Mouse (Mus musculus) G1E (cell line): Measurements from ENCODE around the gene Gm17622. TPM values are rescaled to one million over a fixed set of nuclear protein-coding genes. Genes with fewer than 3 reads are reported as not detected.

Experiments
- ATAC-seq: 2 replicates; pipeline ENCODE4 v1.8.0; 2016; ENCODE audit warnings: mild to moderate bottlenecking; ENCODE audit not compliant: insufficient number of reproducible peaks, poor library complexity, low FRiP score, severe bottlenecking; ENCODE audit errors: extremely low read depth
- DNase-seq: peaks from one replicate; pipeline ENCODE4 v3.0.0; 2012; ENCODE audit warnings: low spot score
- H3K27me3 ChIP-seq: 2 replicates; pipeline ENCODE4 v1.6.1; 2012; ENCODE audit warnings: mild to moderate bottlenecking, low read length, inconsistent platforms; ENCODE audit not compliant: insufficient read depth
- H3K36me3 ChIP-seq: replicated peaks from 2 replicates; pipeline ENCODE3; 2012; ENCODE audit warnings: mild to moderate bottlenecking, inconsistent platforms
- H3K4me1 ChIP-seq: 2 replicates; pipeline ENCODE4 v1.6.1; 2012; ENCODE audit warnings: low read depth, low read length, inconsistent platforms, mixed read lengths; ENCODE audit not compliant: insufficient read depth
- H3K4me3 ChIP-seq: 2 replicates; pipeline ENCODE4 v1.5.1; 2012; ENCODE audit warnings: low read depth, mild to moderate bottlenecking, inconsistent platforms, low read length, moderate library complexity, mixed read lengths
- H3K9me3 ChIP-seq: replicated peaks from 2 replicates; pipeline ENCODE4 v1.6.1; 2012; ENCODE audit warnings: inconsistent platforms
- CTCF ChIP-seq: IDR thresholded peaks from 2 replicates; pipeline ENCODE4 v1.5.1; 2012; ENCODE audit warnings: low read depth, low read length, inconsistent platforms, mixed read lengths
- GATA1 ChIP-seq: IDR thresholded peaks from 2 replicates; pipeline ENCODE4 v1.6.1; 2012; ENCODE audit warnings: borderline replicate concordance, low read length, inconsistent platforms, mixed read lengths
- GATA2 ChIP-seq: IDR thresholded peaks from 2 replicates; pipeline ENCODE4 v1.6.1; 2012; ENCODE audit warnings: low read depth, low read length, inconsistent platforms, borderline replicate concordance
- POLR2AphosphoS5 ChIP-seq: IDR thresholded peaks from 2 replicates; pipeline ENCODE4 v1.6.1; 2012; ENCODE audit warnings: low read depth, low read length, inconsistent platforms; ENCODE audit not compliant: insufficient replicate concordance
- TAL1 ChIP-seq: conservative IDR thresholded peaks from 2 replicates; pipeline ENCODE4 v1.6.1; 2012; ENCODE audit warnings: low read depth, low read length, inconsistent platforms, mixed read lengths
- polyA plus RNA-seq: library from polyadenylated mRNA; stranded (reverse); fragments of >175 nt; gene quantifications from 2 replicates; pipeline ENCODE4 v1.2.3, GENCODE M21; 2012
- total RNA-seq, 2 experiments: library from RNA; stranded (forward) in 1 of 2; stranded (reverse) in 1 of 2; fragments of 200-1000 nt in 1 of 2; fragments of >200 nt in 1 of 2; fragmentation: Nextera tagmentation in 1 of 2; gene quantifications; 2 replicates each; pipeline ENCODE4 v1.2.3; 2014 to 2017

Gene Gm17622
- total and polyA plus RNA-seq, 3 experiments = not detected

DNA sequence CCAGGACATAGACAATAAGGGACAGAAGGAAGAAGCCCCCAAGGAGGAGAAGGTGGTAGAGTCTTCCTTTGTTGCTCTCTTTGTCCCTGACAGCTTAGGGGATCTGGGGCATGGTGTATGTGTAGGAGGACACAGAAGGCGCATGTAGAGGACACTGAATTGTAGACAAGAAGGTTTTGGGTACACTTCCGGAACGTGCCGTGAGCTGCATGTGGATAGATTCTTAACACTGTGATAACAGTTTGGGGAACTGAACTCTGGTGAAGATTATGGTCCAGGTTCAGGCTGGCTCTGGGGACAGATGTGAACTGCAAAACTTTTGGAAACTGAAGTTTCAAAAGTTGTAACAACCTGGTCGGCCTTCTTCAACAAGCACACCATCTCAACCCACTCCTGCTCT is 33.0 kb upstream of the Gm17622 start:
- DNase-seq = no peak
- no peak overlapping the region for H3K4me3 ChIP-seq
- no peak for TF ChIP-seq POLR2AphosphoS5
- TF ChIP-seq TAL1 = no peak
- TF ChIP-seq GATA1 = no peak
- no peak for TF ChIP-seq GATA2
- TF ChIP-seq CTCF = no peak

DNA sequence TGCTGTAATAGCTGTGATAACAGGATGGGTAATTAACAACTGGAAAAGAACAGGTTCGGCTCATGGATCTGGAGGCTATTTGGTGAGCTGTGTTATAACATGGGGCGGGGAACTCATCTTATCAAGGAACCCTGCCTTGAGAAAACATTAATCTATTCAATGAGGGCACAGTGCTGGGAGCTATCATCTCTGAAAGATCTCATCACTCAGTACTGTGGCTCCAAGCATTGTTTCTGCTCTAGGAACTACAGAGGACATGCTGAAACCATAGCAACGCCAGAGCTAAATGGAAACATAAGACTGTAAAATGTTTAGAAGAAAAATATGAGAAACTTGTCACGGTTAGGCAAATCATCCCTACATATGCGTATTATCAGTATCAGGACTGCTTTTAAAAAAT is 32.5 kb upstream of the Gm17622 start:
- Histone ChIP-seq H3K4me1 (no peaks in the 10 kb centered on the region; the same call in 1 of the 2 replicates), H3K27me3 (peaks cover 31% of the 10 kb centered on the region), H3K9me3 (no peaks in the 10 kb centered on the region), H3K4me3 (no peak overlapping the region), H3K36me3 (no peaks in the 10 kb centered on the region)
- ATAC-seq = no peak
- DNase-seq = no peak
- no peak for TF ChIP-seq TAL1
- no peak for TF ChIP-seq POLR2AphosphoS5
- no peak for TF ChIP-seq CTCF
- TF ChIP-seq GATA2 = no peak
- no peak for TF ChIP-seq GATA1

More for the DNA sequence above, 33.0 kb upstream of the Gm17622 start:
- ATAC-seq = no peak
- H3K27me3 ChIP-seq = peaks cover 27% of the 10 kb centered on the region
- no peaks in the 10 kb centered on the region; the same call in 1 of the 2 replicates for H3K4me1 ChIP-seq
- no peaks in the 10 kb centered on the region for H3K9me3 ChIP-seq
- H3K36me3 ChIP-seq = no peaks in the 10 kb centered on the region

DNA sequence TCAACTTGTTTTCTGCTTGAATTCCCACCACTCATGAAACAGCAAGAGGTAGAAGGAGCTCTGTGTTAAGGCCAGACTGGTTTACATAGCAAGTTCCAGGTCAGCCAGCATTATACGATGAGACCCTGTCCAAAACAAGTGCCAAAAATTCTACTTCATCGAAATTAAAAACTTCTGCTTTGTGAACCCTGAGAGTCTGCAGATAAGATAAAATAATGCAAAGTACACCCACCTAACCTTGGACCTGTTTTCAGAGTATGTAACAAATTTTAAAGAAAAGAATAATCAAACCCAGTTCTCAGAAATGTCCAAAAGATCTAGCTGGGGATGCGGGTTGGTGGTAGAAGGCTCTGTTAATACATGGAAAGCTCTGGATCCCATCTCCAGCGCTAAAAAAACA is 31.9 kb upstream of the Gm17622 start:
- no peak for ATAC-seq
- Histone ChIP-seq H3K4me1 (no peaks in the 10 kb centered on the region; the same call in 1 of the 2 replicates), H3K9me3 (no peaks in the 10 kb centered on the region), H3K36me3 (no peaks in the 10 kb centered on the region), H3K4me3 (no peak overlapping the region), H3K27me3 (peaks cover 31% of the 10 kb centered on the region)
- no peak for TF ChIP-seq CTCF
- TF ChIP-seq POLR2AphosphoS5 = no peak
- no peak for TF ChIP-seq GATA1
- no peak for TF ChIP-seq GATA2
- TF ChIP-seq TAL1 = no peak
- no peak for DNase-seq

DNA sequence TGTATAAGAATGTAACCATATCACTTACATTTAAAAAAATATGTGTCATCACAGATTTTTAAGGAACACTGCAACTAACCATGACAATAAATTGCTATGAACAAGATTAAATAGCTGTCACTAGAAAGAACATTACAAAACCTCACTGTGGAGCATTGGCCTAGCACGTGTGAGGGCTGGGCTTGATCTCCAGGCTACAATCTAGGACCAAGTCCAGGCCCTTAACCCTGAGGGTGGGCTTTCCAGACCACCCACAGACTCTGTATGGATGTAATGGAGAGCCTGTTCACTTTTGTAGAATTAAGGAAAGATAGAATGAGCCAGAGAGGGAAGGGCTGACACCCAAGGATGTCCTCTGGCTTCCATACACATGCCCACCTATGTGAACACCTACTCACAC is 27.9 kb upstream of the Gm17622 start:
- no peak for DNase-seq
- Histone ChIP-seq H3K36me3 (no peaks in the 10 kb centered on the region), H3K4me1 (no peaks in the 10 kb centered on the region), H3K9me3 (no peaks in the 10 kb centered on the region), H3K27me3 (peaks cover 31% of the 10 kb centered on the region), H3K4me3 (no peak overlapping the region)
- TF ChIP-seq POLR2AphosphoS5 (no peak), GATA1 (no peak), TAL1 (no peak), GATA2 (no peak), CTCF (no peak)
- no peak for ATAC-seq

DNA sequence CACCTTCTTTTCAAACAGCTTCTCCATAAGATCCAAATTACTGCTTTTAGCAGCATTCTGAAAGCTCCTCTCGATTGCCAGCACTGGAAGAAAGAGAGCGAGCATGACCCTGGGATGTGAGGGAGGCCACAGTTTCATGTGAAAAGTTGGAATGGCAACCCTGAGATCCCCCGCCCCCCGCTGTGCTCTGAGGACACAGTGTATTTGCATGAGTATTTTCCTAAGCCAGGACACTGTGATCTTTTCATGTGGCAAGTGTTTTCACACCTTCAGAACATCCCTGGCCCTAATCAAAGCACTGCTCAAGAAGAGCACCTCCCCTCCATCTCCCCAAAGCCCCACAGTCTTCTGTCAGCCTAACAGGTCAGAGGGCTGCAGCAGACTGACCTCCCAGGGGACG is 25.2 kb upstream of the Gm17622 start:
- Histone ChIP-seq H3K9me3 (no peaks in the 10 kb centered on the region), H3K36me3 (no peaks in the 10 kb centered on the region), H3K4me3 (no peak overlapping the region), H3K4me1 (no peaks in the 10 kb centered on the region), H3K27me3 (peaks cover 26% of the 10 kb centered on the region)
- TF ChIP-seq POLR2AphosphoS5 (no peak), CTCF (no peak), GATA2 (no peak), GATA1 (no peak), TAL1 (no peak)
- ATAC-seq (no peak), DNase-seq (no peak)

DNA sequence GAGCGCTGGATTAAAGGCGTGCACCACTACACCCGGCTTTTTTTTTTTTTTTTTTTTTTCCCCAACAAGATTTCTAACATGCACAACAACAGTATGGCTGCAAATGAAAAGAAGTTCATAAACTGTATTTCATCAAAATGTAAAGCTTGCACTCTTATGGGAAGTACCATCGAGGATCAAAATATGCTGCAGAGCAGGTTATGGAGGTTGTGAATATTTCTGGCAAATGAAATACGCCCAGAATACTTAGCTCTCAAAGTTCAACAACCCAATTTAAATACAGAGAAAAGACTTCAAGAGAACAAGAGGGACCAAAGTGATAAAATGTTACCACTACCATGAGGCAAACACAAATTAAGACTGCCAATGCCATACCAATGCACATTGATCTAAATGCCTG is 21.9 kb upstream of the Gm17622 start:
- Histone ChIP-seq H3K4me3 (no peak overlapping the region), H3K9me3 (no peaks in the 10 kb centered on the region), H3K36me3 (no peaks in the 10 kb centered on the region), H3K27me3 (peaks cover 21% of the 10 kb centered on the region), H3K4me1 (no peaks in the 10 kb centered on the region)
- TF ChIP-seq GATA2 (no peak), GATA1 (no peak), POLR2AphosphoS5 (no peak), TAL1 (no peak), CTCF (no peak)
- DNase-seq = no peak
- ATAC-seq = no peak

DNA sequence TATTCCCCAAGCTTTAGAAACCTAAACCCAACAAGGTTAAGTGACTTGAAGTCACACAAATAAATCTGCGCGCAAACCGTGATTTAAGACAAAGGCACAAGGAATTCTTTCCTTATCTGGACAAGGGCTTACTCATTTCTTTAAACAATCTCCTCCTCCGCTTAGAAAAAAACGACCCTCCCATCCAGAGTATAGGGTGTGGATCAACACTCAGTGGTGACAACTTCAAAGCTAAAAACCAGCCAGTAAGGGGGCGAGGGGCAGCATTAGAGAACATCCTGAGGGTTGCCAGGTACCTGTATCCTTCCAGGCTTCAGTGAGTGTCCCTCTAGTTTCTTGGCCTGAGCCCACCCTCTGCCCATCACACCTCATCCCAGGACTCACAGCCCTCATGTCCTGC is 20.0 kb upstream of the Gm17622 start:
- peaks cover 8% of the 10 kb centered on the region; the same call in 1 of the 2 replicates for H3K27me3 ChIP-seq
- no peaks in the 10 kb centered on the region for H3K4me1 ChIP-seq
- no peak for ATAC-seq
- no peaks in the 10 kb centered on the region for H3K36me3 ChIP-seq
- DNase-seq = no peak
- H3K9me3 ChIP-seq = no peaks in the 10 kb centered on the region
- TF ChIP-seq TAL1 (no peak), GATA2 (no peak), GATA1 (no peak), POLR2AphosphoS5 (no peak), CTCF (no peak)
- no peak overlapping the region for H3K4me3 ChIP-seq
